25 mouse cellular contexts compared by ENCODE assay signal in the genomic region with DNA sequence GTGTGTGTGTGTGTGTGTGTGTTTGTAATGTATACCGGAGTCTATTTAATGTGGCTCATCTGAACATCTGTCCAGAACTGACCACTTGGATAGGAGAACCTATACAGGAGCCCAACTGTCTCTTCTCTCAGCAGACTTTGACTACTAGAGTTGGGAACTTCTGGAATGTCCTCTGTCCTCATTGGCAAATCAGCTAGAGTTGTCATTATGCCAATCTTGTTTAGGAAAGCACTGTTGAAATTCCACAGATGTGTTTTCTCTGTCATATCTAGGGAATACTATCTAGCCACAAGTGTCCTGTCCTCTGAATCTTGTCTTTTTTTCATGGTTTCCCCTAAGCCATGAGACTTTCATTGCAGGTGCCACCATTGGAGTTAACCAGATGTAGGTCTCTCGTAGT.
DNase-seq lines count a peak whose midpoint lies in the region; ATAC-seq and TF ChIP-seq lines count a peak whose summit lies in the region.
"Had no signal": no experiment of that assay in that cellular context is flagged by ENCODE, and none has a peak within 500 bp of the region (broad histone marks: within the 10 kb centered on the region; RNA-seq: fewer than 3 reads in every experiment).

No protein-coding gene starts in this region.

- H3K27ac ChIP-seq in liver, adult 2 months (replicated peaks; ENCODE audit: insufficient read depth, low read depth, low read length), result no peak overlapping the region
- H3K27ac ChIP-seq in liver, embryonic 12.5 days, result no peak overlapping the region

- TF ChIP-seq POLR2A in liver, adult 2 months (IDR thresholded peaks at IDR 0.05; ENCODE audit: extremely low read depth, insufficient read depth, low read length), result no peak

- 93% methylated on average over 2 of the region's 2 CpGs for WGBS in liver, adult 2 months
- 82% methylated on average over 2 of the region's 2 CpGs for WGBS in liver, embryonic 12.5 days (ENCODE audit: insufficient replicate concordance)

- 0 out of 2 replicates have a peak, but pooled peaks cover 2% of the 10 kb centered on the region for H3K36me3 ChIP-seq in liver, adult 2 months (ENCODE audit: control insufficient read depth, insufficient read depth, low read length)
- no peaks in the 10 kb centered on the region for H3K36me3 ChIP-seq in liver, embryonic 12.5 days
- H3K36me3 ChIP-seq: G1E had no signal

- no peaks in the 10 kb centered on the region for H3K9me3 ChIP-seq in liver, embryonic 12.5 days (replicated peaks)
- H3K9me3 ChIP-seq: G1E had no signal

- no peaks in the 10 kb centered on the region for H3K79me2 ChIP-seq in liver, adult 2 months (ENCODE audit: control insufficient read depth, insufficient read depth, low read length)

- no peaks in the 10 kb centered on the region for H3K27me3 ChIP-seq in liver, adult 2 months (ENCODE audit: control insufficient read depth, insufficient read depth, low read length)
- no peaks in the 10 kb centered on the region for H3K27me3 ChIP-seq in liver, embryonic 12.5 days (replicated peaks)
- H3K27me3 ChIP-seq: CH12.LX had no signal

- no peaks in the 10 kb centered on the region for H3K4me1 ChIP-seq in liver, adult 2 months (ENCODE audit: control insufficient read depth, insufficient read depth, low read length)
- H3K4me1 ChIP-seq in liver, embryonic 12.5 days, result no peaks in the 10 kb centered on the region

- ATAC-seq in liver, embryonic 12.5 days, result no peak
- ATAC-seq: activated CD4-positive, CD25-positive, alpha-beta regulatory T cell, adult 4 months; CD4-positive, CD25-positive, alpha-beta regulatory T cell, adult 4 months; Patski had no signal

- no peak overlapping the region for H3K4me3 ChIP-seq in liver, adult 2 months (ENCODE audit: insufficient read depth, low read depth, low read length)
- H3K4me3 ChIP-seq in liver, embryonic 12.5 days, result no peak overlapping the region

- DNase-seq in adrenal gland, postnatal 10 days, result peak; percentile 2
- no peak for DNase-seq in adrenal gland, postnatal 25 days
- peak; percentile 59 for DNase-seq in liver, adult 2 months (ENCODE audit: extremely low read depth, low read depth, low spot score)
- peak; percentile 53 for DNase-seq in Muller cell, postnatal 12 days (ENCODE audit: inconsistent ontology term)
- peak; percentile 2 for DNase-seq in adipocyte (ENCODE audit: low spot score)
- no peak for DNase-seq in MN1 (ENCODE audit: low spot score)
- no peak for DNase-seq in left cerebral cortex, postnatal 4 days
- DNase-seq: adrenal gland, adult 2 months; adrenal gland, adult 8-10 months; adrenal gland, postnatal 14 days; adrenal gland, postnatal 36 days; B cell, adult 2 months; cerebellum, adult 11 months; cerebellum, adult 11-12 months; cerebellum, adult 18-20 months; cerebellum, adult 2 months; cerebellum, adult 8-10 months; cerebellum, adult 9-10 months; cerebellum, adult 9-11 months had no signal

- intact Hi-C loops in left cerebral cortex, postnatal 4 days (cut with DNase I), result no loop called here

- no peak overlapping the region for H3K4me2 ChIP-seq in liver, embryonic 12.5 days

- H3K9ac ChIP-seq in liver, adult 2 months (ENCODE audit: low read depth, low read length), result no peak overlapping the region
- no peak overlapping the region for H3K9ac ChIP-seq in liver, embryonic 12.5 days

- TF ChIP-seq CTCF in liver, adult 2 months (IDR thresholded peaks at IDR 0.05; ENCODE audit: low read depth, low read length), result no peak

Comparison
In these comparisons a context has a peak if more than half of its experiments do, and no peak if none do; other contexts are left out.
1. DNase-seq: peak in adrenal gland, postnatal 10 days (single experiment), liver, adult 2 months (single experiment), Muller cell, postnatal 12 days (single experiment) and adipocyte (single experiment); none in adrenal gland, postnatal 25 days (single experiment), MN1 (single experiment) and left cerebral cortex, postnatal 4 days (single experiment).